9 mouse cellular contexts compared by ENCODE assay signal in genomic region chr14:30097239-30097638, GRCm38 (mm10).
DNase-seq lines count a peak whose midpoint lies in the region; ATAC-seq and TF ChIP-seq lines count a peak whose summit lies in the region.
"Had no signal": no experiment of that assay in that cellular context is flagged by ENCODE, and none has a peak within 500 bp of the region (broad histone marks: within the 10 kb centered on the region; RNA-seq: fewer than 3 reads in every experiment).

No protein-coding gene starts in this region.

- DNase-seq in hindbrain, postnatal 0 days (ENCODE audit: low spot score) = peak; percentile 22
- peak; percentile 65 for DNase-seq in CD4-positive, CD25-positive, alpha-beta regulatory T cell, adult 2 months (ENCODE audit: low read depth, low spot score)
- peak; percentile 17 for DNase-seq in c-Kit-positive CD71-negative TER-119-negative erythroid progenitor cells, embryonic 14.5 days (ENCODE audit: low read depth)
- DNase-seq in urinary bladder, postnatal 10 days (ENCODE audit: low spot score) = no peak
- DNase-seq in natural killer cell, adult 2 months (ENCODE audit: low spot score in 2 of 2) = no peak

- H3K4me1 ChIP-seq in hindbrain, postnatal 0 days (ENCODE audit: insufficient read depth, low read length) = no peaks in the 10 kb centered on the region
- no peaks in the 10 kb centered on the region for H3K4me1 ChIP-seq in hindbrain, embryonic 16.5 days (ENCODE audit: control insufficient read depth, insufficient read depth, low read depth, low read length)
- H3K4me1 ChIP-seq: forebrain, embryonic 13.5 days had no signal

- peak; percentile 37 for TF ChIP-seq CTCF in hindbrain, postnatal 0 days (IDR thresholded peaks at IDR 0.05; ENCODE audit: low read depth)

- no peak overlapping the region for H3K4me3 ChIP-seq in hindbrain, postnatal 0 days (ENCODE audit: low read length)
- no peak overlapping the region for H3K4me3 ChIP-seq in hindbrain, embryonic 16.5 days (ENCODE audit: low read length)
- H3K4me3 ChIP-seq: forebrain, embryonic 13.5 days had no signal

- H3K27me3 ChIP-seq in hindbrain, postnatal 0 days (ENCODE audit: insufficient read depth, low read length) = no peaks in the 10 kb centered on the region
- H3K27me3 ChIP-seq in hindbrain, embryonic 16.5 days (replicated peaks; ENCODE audit: control insufficient read depth, insufficient read depth, low read length) = no peaks in the 10 kb centered on the region
- H3K27me3 ChIP-seq: forebrain, embryonic 13.5 days had no signal

- WGBS in hindbrain, postnatal 0 days = 60% methylated on average over 5 of the region's 5 CpGs
- WGBS in hindbrain, embryonic 16.5 days = 59% methylated on average over 5 of the region's 5 CpGs

- H3K27ac ChIP-seq in hindbrain, postnatal 0 days = no peak overlapping the region
- no peak overlapping the region for H3K27ac ChIP-seq in hindbrain, embryonic 16.5 days (ENCODE audit: low read depth, low read length)
- H3K27ac ChIP-seq: forebrain, embryonic 13.5 days had no signal

- ATAC-seq in hindbrain, postnatal 0 days = no peak
- ATAC-seq in hindbrain, embryonic 16.5 days = no peak
- peak; percentile 70 for ATAC-seq in megakaryocyte progenitor cell, adult 5-6 weeks (replicated peaks; ENCODE audit: poor library complexity)
- ATAC-seq in erythroblast, adult 5-6 weeks (replicated peaks; ENCODE audit: low FRiP score, poor library complexity, severe bottlenecking) = no peak
- ATAC-seq: forebrain, embryonic 13.5 days had no signal

- no peaks in the 10 kb centered on the region for H3K9me3 ChIP-seq in hindbrain, postnatal 0 days (ENCODE audit: low read length)
- H3K9me3 ChIP-seq in hindbrain, embryonic 16.5 days (ENCODE audit: control insufficient read depth, low read length) = no peaks in the 10 kb centered on the region
- H3K9me3 ChIP-seq: forebrain, embryonic 13.5 days had no signal

- no peak overlapping the region for H3K9ac ChIP-seq in hindbrain, postnatal 0 days (replicated peaks; ENCODE audit: low read length)
- no peak overlapping the region for H3K9ac ChIP-seq in hindbrain, embryonic 16.5 days (ENCODE audit: low read depth, low read length)
- H3K9ac ChIP-seq: forebrain, embryonic 13.5 days had no signal

- H3K36me3 ChIP-seq in hindbrain, postnatal 0 days (ENCODE audit: insufficient read depth, low read length) = peaks cover 9% of the 10 kb centered on the region; the same call in 1 of the 2 replicates
- H3K36me3 ChIP-seq in hindbrain, embryonic 16.5 days (ENCODE audit: control insufficient read depth, insufficient read depth, low read length) = peaks cover 16% of the 10 kb centered on the region; the same call in 1 of the 2 replicates

- H3K4me2 ChIP-seq in hindbrain, postnatal 0 days (ENCODE audit: low read depth, low read length) = no peak overlapping the region
- H3K4me2 ChIP-seq in hindbrain, embryonic 16.5 days (ENCODE audit: low read length) = no peak overlapping the region
- H3K4me2 ChIP-seq: forebrain, embryonic 13.5 days had no signal

Comparison
In these comparisons a context has a peak if more than half of its experiments do, and no peak if none do; other contexts are left out.
1. DNase-seq: peak in hindbrain, postnatal 0 days (single experiment), CD4-positive, CD25-positive, alpha-beta regulatory T cell, adult 2 months (single experiment) and c-Kit-positive CD71-negative TER-119-negative erythroid progenitor cells, embryonic 14.5 days (single experiment); none in urinary bladder, postnatal 10 days (single experiment) and natural killer cell, adult 2 months (0 of 2).